Mouse (Mus musculus) kidney, adult 18-20 months (tissue): ENCODE data around the gene Gm28038.

ENCODE experiments used
- DNase-seq: peaks from one replicate; pipeline ENCODE4 v3.0.0; 2021

Gm28038 gene

DNA sequence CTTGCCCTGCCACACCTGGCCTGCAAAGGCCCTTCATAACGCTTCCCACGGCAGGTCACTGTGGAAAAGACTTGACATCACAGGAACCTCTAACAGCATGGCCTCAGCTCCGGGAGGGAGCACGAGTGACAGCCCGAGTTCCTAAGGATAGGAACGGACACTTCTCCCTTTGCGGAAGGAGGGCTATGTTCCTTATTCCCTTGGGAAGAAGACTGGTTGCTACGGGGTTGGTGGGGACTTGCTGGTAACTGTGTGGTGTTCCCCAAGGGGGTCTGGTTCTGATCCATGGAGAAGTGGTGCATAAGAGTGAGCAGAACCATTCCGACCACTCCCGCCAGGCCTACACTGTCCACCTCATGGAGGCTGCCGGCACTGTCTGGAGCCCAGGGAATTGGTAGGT lies at the start of gene Gm28038:
TSS of gene Gm28038 (plus strand) at position 301 of the 400 bp plus-strand sequence.
- DNase-seq, result no peak

DNA sequence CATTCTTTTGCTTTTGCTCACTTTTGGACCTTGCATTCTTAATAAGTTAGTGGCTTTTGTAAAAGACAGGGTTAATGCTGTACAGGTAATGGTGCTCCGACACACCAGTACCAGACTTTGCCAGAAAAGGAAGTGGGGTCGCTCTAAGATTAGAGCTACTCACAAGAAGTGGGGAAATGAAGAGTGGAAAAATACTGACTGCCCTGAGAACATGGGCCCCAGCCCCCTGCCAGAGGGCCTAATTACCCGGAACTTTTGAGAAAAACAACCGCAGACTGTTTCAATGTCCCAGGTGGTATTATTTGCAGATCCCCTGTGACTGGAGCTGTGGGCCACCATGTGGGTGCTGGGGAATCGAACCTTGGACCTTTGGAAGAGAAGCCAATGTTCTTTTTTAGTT lies 45.2 kb upstream of the Gm28038 start:
- DNase-seq, result peak; percentile 5

DNA sequence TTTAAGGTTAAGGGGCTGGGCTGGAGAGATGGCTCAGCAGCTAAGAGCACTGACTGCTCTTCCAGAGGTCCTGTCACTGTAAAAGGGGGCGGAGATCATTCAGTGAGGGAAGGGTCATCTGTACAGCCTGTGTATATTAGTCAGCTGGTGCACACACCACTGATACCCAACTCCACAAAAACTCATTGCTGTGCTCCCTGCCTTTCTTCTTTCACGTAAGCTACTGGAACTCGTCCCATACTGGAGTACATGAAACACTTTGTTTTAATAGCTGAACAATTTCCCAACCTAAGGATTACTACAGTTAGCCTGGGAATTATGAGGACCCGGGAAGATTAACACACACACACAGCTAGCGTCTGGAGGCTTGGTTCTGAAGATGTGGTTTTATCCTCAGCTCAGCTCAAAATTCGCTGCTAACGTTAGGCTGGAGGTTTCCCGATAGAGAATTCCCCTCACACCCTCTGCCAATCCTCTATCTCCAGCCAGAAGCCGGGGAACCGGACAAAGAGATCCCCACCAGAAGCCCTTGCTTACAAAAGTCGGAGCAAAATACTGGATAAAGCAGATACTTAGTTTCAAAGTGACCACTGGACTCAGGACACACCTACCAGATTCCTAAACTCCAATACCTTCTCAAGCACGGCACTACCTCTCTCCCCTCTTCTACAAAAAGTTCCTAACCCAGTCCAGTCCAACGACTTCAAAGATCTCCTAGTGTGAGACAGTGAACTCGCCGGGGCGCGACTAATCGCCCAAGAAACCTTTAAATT lies 44.2 kb upstream of the Gm28038 start:
- DNase-seq, result no peak

DNA sequence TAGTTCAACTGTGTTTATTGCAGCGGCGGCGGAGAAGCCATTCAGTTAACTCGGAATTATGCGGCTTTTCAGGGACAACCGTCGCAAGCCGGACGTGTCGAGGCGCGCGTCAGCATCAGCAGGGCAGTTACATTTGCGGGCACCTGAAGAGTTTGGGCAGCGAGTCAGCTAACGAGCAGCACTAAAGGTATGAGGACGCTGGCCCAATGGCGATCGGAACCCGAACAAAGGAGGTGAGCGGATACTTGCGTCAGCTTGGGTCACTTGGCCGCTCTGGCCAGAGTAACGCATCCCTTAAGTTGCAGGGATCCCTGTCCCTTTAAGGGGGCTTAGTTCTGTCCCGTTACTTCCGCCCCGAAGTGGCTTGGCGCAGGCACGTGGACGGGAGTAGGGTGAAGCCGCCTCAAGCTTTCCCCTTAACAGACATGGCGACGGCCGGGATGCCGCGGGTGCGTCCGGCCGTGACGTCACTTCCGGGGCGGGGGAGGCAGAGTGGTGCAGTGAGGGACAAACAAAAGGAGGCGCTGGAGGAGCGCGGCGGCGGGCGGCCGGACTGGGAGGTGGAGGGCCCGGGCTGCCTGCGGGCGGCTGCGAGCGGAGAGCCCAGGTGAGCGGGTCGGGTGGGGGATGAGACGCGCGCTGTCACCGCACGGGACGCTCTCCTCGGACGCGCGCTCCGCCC lies 43.5 kb upstream of the Gm28038 start, which contains the start of gene Lrrc8a:
TSS of gene Lrrc8a (plus strand) at position 517 of the 682 bp plus-strand sequence.
- DNase-seq, result peak; percentile 100

DNA sequence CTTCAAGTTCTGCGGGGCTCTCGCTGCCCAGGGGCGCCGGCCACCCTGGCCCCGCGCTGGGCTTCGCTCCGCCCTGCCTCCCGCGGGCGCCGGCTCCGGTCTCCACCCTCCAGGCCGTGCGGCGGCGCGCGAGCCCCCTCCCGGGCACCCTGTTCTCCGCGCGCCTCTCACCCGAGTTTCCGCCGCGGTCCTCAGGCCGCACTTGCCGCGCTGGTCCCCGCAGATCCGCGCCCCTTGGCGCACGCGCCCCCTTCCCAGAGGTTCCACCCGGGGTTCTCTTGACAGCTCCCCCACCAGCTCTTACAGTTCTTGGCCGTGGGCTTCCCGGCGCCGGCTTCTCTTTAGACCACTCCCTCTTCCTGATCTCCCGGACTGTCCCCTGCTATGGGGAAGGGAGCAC lies 43.0 kb upstream of the Gm28038 start:
- DNase-seq, result peak; percentile 86

DNA sequence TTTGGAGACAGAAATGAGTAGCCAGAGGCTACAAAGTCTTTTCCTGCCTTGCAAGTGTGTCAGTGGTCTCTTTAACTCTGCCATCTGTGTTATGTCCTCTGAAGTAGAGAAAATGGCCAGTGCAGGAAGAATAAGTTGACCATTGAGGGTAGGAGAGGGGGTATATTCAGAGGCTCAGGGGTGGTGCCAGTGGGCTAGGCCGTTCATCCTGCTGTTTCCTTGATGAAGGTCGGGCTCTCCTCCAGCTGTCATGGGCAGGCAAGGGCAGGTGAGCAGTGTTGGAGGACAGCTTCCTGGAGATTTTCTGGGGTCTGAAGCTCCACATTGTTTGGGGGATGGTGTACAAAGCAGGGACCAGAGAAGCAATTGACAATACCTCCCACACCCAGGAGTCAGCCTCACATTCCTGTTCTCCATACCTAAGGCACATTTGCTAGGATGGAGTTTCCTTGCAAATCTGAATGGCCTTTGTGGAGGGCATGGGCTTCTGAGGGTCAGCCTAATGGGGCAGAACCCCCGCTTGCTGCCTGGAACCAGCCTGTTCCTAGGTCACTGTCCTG lies 41.9 kb upstream of the Gm28038 start:
- peak; percentile 31 for DNase-seq

DNA sequence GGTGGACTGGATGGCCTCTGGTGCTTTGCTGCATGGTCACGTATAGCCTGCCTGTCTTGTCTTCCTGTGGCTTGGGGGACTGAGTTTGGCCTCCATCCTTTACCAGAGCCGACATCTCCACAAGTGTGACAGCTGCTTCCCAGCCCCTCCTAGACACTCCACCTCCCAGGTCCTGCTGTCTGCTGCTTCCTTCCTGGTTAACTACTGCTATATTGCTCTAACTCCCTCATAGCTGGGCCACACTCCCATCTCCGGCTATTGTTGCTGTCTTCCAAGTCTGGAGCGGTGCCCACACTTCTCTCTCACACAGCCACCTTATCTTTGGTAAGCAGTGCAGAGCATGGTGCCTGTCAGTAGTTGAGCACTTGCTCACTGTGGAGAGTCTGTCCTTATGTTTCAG lies 41.1 kb upstream of the Gm28038 start:
- peak; percentile 70 for DNase-seq

DNA sequence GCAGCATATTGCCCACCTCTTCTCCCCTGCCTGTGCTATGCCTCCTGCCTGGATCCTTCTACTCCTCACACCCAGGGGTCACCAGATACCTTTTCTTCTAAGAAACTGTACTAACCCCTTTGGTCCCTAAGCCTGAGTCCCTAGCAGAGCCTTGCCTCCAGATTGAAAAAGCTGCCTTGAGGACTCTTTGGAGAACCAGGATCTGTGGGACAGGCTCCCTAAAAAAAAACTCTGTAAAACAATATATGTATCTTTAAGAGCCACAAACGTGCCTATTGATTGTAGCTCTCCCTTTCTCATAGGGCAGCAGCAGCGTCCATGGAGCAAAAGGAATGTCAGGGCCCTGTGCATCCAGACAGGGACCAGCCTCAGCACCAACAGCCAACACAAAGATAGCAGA lies 40.6 kb upstream of the Gm28038 start, which contains the start of gene Gm28035:
TSS of gene Gm28035 (plus strand) at position 301 of the 400 bp plus-strand sequence.
- no peak for DNase-seq

DNA sequence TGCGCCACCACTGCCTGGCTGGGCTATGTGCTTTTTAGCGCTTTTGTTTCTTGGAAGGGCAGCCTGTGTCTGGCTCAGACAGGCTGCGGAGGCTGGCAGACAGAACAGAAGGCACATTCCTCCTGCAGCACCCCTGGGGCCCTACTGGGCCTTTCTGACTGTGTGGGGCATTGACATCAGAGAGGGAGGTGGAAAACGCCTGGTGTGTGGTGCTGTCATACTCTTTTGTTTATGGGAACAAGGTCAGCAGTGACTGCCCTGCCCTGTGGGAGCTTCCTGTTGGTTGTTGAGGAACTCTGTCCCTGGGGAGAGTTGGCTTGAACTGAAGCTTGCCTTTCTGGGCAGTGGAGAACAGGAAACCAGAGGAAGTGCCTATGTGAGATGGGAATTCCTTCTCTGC lies 38.3 kb upstream of the Gm28038 start:
- peak; percentile 77 for DNase-seq

DNA sequence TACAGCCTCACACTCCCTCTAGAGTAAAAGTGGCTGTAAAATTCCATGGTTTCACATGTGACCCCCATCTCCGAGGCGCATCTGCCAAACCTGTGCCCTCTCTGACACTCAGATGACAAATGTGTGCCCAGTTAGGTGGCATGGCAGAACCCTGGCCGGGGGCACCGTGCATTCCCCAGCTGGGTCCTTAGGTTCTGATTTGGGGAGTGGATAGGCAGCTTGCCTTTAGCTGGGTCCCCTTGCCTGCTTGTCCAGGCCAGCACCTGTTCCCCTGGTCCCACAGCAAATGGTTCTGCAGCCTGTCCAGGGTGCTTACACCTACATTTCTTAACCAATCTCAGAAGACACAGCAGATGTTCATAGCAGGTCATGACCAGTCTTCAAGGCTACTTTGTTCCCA lies 37.5 kb upstream of the Gm28038 start:
- no peak for DNase-seq

DNA sequence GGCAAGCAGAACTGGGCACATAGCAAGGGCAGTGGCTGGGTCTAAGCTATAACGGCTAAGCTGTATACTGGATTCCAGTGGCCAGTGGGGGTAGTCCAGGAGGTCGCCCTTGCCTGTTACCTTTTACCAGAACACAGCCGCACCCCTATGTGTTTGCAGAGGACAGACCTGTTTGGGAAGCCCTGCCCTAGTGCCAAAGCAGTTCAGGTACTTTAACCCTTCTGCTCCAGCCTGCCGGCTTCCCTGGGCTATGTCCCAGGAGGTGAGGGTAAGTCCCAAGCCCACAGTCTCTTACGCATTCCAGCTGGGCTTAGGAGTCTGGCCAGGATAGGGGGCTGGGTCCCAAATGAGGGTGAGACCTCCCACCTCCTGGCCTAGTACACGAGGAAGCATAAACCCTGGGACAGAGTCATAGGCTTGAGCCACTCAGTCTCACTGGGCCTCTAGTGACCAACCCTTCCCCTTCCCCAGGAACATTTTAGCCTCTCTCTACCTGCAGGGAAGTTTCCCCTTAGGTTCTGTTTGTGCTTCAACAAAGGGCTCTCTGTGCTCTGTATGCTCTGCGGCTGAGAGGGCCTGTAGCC lies 36.2 kb upstream of the Gm28038 start:
- peak; percentile 24 for DNase-seq

DNA sequence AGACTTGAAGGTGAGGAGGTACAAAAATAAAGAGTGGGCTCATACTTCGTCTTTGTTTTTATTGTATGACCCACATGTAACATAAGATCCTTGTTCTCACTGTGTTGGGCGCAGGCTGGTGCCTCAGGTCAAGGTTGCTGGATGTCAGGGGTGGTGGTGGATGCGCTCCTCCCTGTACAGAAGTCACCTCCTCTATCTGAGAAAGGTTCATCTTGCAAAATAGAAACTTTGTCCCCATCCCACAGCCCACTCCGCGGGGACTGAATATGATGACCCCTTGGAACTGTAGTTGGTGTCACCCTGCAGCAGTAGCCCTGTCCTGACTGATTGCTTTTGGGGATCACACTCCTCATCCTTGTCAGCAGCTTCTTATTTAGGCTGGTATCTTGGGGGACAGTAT lies 33.8 kb upstream of the Gm28038 start:
- DNase-seq, result no peak

DNA sequence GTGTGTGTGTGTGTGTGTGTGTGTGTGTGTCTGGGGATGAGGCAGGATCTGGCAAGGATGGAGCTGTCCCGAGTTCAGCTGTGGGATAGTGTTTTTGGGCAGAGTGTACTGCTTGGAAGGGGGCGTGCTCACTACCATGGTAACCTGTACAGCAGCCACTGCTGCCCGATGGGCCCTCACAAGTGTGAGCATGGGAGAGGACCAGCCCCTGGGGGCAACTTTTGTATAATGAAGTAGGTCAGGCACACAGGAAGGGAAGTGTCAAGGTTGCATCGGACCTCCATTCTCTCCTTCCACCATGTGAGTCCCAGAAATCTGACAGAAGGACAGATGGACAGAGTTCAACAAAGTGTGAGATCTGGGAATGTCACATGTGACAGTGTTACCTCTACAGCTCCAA lies 33.2 kb upstream of the Gm28038 start:
- DNase-seq, result no peak

DNA sequence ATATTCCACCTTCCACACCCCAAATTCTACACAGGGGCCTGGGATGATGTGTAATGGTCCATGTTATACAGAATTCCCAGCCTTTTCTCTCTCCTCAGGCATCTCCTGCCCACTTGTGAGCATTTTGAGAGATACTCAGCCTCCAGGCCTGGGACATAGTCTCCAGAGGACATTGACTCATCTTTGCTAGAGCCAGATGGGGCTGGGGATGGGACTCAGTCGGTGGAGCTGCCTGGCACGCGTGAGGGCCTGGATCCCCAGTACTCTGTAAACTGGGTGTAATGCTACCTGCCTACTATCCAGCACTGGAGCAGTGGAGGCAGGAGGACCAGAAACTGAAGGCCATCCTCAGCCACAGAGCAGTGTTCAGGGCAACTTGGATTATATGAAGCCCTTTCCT lies 31.7 kb upstream of the Gm28038 start:
- DNase-seq, result no peak

DNA sequence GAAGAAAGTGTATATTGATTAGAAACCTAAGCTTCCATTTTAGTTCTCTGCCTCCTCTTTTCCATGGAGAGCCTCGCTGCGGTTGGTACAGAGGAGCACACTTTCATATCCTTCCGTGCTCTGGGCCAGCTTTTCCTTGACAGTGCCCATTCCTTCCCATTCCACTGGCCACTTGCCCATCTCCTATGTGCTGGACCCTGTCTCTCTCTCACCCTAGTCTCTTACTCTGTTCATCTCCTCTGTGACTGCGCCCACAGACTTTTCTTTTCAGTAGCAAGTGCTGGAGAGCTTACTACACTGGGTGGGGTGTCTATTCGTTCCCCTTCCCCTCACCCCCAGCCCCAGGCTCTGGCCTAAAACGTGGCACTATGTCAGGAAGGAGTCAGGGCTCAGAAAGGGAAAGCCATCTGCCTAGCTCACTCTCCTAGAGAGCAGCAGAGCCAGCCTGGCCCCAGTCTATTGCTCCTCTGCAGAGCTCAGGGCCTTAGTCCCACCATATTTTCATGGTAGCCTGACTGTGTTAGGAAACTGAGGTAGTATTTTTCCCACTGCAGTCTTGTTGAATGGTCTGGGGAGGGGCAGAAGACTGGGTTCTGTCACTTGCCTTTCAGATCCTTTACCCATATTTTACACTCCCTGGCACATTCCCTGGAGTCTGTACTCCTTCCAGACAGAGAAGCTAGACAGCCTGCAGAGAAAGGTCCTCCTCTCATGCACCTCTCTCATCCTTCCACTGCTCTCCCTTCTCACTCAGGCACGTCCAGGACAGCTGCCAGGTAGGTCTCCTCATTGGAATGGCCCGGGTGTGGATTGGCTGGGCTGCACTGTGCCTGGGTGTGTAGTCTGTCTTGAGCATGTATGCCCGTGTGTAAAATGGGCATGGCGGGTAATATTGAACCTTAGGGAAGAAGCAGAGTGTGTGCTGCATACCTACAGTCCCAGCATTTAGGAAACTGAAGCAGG lies 30.4 kb upstream of the Gm28038 start:
- DNase-seq, result peak; percentile 7

DNA sequence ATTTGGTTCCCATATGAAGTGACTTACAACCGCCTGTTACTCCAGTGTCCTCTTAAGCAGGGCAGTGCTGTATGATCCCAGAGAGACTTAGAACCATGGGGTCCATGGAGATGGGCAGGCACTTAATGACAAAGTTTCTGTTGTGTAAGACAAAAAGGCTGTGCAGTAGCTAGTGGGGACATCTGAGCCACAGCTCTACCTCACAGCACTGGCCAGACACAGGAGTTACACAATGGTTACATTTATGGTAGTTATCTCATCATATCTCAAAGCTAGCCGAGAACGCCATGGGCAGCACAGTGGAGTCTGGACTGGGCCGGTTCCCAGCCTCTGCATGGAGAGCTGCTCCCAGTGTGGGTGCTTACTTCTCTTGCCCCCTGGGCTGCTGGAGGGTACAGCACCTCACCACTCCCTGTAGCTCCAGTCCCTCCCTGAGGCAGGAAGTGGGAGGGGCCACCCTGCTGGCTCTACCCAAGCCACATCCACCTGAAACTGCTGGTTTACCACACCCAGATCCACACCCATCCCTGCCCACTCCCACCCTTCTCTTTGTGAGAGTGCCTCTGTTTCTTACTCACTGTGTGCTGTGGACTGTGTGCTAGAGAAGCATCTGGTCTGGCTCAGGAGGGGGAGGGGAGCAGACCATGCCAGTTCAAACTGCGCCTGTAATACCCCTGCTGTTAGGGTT lies 29.3 kb upstream of the Gm28038 start:
- peak; percentile 35 for DNase-seq

DNA sequence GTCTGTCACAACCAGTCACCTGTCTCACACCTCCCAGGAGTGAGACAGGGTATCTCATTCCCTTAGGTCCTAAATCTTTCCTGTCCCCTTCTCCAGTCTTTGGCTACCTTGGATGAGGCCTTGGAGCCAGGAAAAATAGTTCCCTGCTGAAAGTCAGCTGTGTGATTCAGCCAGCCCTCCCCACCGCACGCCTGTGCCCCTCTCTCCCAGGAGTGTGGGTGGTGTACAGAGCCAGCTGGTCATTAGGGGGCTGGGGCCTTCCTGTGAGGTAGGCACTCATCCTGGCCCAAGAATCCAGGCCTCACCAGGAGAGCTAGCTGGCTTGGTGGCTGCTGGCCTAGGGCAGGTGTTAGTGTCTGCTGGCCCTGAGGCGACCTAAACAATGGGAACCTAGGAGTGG lies 28.3 kb upstream of the Gm28038 start:
- DNase-seq, result no peak

DNA sequence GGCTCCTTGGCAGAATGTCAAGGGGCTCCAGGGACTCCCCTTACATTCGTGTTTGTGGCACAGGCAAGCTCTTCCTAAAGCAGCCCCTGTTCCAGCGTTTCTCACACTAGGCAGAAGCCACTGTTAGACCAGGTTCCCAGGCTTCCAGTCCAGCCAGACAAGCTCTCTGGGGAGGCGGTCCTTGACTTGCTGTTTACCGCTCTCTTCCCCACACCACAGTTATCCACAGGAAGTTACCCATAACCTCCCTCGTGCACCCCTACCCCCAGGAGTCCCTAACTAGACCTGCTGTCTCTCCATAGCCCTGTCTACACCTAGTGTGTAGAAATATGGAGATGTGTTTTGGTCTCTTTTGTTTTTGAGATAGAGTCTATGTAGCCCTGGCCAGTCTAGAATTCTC lies 27.0 kb upstream of the Gm28038 start:
- DNase-seq, result no peak

DNA sequence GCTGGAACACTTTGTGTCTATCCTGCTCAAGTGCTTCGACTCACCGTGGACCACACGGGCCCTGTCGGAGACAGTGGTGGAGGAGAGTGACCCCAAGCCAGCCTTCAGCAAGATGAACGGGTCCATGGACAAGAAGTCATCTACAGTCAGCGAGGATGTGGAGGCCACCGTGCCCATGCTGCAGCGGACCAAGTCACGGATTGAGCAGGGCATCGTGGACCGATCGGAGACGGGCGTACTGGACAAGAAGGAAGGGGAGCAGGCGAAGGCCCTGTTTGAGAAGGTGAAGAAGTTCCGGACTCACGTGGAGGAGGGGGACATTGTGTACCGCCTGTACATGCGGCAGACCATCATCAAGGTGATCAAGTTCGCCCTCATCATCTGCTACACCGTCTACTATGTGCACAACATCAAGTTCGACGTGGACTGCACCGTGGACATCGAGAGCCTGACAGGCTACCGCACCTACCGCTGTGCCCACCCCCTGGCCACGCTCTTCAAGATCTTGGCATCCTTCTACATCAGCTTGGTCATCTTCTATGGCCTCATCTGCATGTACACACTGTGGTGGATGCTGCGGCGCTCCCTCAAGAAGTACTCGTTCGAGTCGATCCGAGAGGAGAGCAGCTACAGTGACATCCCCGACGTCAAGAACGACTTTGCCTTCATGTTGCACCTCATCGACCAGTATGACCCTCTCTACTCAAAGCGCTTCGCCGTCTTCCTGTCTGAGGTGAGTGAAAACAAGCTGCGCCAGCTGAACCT lies 25.0 kb upstream of the Gm28038 start:
- DNase-seq, result no peak

DNA sequence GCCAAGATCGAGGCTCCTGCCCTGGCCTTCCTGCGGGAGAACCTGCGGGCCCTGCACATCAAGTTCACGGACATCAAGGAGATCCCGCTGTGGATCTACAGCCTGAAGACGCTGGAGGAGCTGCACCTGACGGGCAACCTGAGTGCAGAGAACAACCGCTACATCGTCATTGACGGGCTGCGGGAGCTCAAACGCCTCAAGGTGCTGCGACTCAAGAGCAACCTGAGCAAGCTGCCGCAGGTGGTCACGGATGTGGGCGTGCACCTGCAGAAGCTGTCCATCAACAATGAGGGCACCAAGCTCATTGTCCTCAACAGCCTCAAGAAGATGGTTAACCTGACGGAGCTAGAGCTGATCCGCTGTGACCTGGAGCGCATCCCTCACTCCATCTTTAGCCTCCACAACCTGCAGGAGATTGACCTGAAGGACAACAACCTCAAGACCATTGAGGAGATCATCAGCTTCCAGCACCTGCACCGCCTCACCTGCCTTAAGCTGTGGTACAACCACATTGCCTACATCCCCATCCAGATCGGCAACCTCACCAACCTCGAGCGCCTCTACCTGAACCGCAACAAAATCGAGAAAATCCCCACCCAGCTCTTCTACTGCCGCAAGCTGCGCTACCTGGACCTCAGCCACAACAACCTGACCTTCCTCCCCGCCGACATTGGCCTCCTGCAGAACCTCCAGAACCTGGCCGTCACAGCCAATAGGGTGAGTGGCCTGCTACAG lies 24.1 kb upstream of the Gm28038 start:
- no peak for DNase-seq
